Mouse (Mus musculus): Measurements from ENCODE around the gene Ptprn2.

GRCm38 (mm10) chr12:117221909-117222308 is 736.4 kb downstream of the Ptprn2 start:
- TF ChIP-seq CTCF (IDR thresholded peaks at IDR 0.05; ENCODE audit: low read depth) (no peak), EP300 (IDR thresholded peaks at IDR 0.05; ENCODE audit: low read depth) (no peak)

Data from liver, postnatal 0 days (tissue).